Mouse (Mus musculus): Measurements from ENCODE around the gene Isca1.
"Not testable (repeated sequence)": the region's sequence is repeated elsewhere in the genome, so short reads cannot be mapped to it uniquely, and the experiment has no call there.

Isca1 gene

GRCm38 (mm10) chr13:59769296-59770163 is at the start of gene Isca1:
Isca1 (minus strand) TSS chr13:59769810.
- peak; percentile 99 for DNase-seq

GRCm38 (mm10) chr13:59817352-59817751 is 47.7 kb upstream of the Isca1 start:
- no peak for DNase-seq

- no peak for DNase-seq
Measured at GRCm38 (mm10) chr13:59814109-59814591, 44.5 kb upstream of the Isca1 start.

- no peak for DNase-seq
Measured at GRCm38 (mm10) chr13:59811581-59811980, 42.0 kb upstream of the Isca1 start.

GRCm38 (mm10) chr13:59801000-59801399 is 31.4 kb upstream of the Isca1 start:
- DNase-seq: peak in 1 of 2 experiments; percentile 26

- no peak for DNase-seq
Measured at GRCm38 (mm10) chr13:59800077-59800476, 30.5 kb upstream of the Isca1 start.

- no peak for DNase-seq
Measured at GRCm38 (mm10) chr13:59798306-59798705, 28.7 kb upstream of the Isca1 start.

- DNase-seq: no peak
Measured at GRCm38 (mm10) chr13:59796466-59796848, 26.8 kb upstream of the Isca1 start.

- no peak for DNase-seq
Measured at GRCm38 (mm10) chr13:59795807-59796465, 26.3 kb upstream of the Isca1 start.

- DNase-seq: no peak
Measured at GRCm38 (mm10) chr13:59794786-59795185, 25.2 kb upstream of the Isca1 start.

GRCm38 (mm10) chr13:59782145-59782544 is 12.5 kb upstream of the Isca1 start, which contains the start of gene Gm49354:
Gm49354 (minus strand) TSS chr13:59782245.
- DNase-seq: no peak

- not testable (repeated sequence) for DNase-seq
Measured at GRCm38 (mm10) chr13:59779744-59780264, 10.2 kb upstream of the Isca1 start.

- peak in 1 of 2 experiments; percentile 21 for DNase-seq
Measured at GRCm38 (mm10) chr13:59779213-59779612, 9.6 kb upstream of the Isca1 start.

- no peak for DNase-seq
Measured at GRCm38 (mm10) chr13:59775168-59775567, 5.6 kb upstream of the Isca1 start.

- peak; percentile 61 to 75 for DNase-seq
Measured at GRCm38 (mm10) chr13:59771257-59771656, 1.6 kb upstream of the Isca1 start.

GRCm38 (mm10) chr13:59770847-59771246 is 1.2 kb upstream of the Isca1 start:
- peak in 1 of 2 experiments; percentile 7 for DNase-seq

- peak; percentile 81 to 82 for DNase-seq
Measured at GRCm38 (mm10) chr13:59770164-59770562, 553 bp upstream of the Isca1 start.

- DNase-seq: peak; percentile 9 to 16
Measured at GRCm38 (mm10) chr13:59768531-59768930, 1.1 kb downstream of the Isca1 start.

- peak; percentile 71 to 73 for DNase-seq
Measured at GRCm38 (mm10) chr13:59766786-59767515, 2.7 kb downstream of the Isca1 start.

GRCm38 (mm10) chr13:59762791-59763190 is 6.8 kb downstream of the Isca1 start:
- DNase-seq: no peak

GRCm38 (mm10) chr13:59756906-59757305 is 12.7 kb downstream of the Isca1 start:
- DNase-seq: peak in 1 of 2 experiments; percentile 14

GRCm38 (mm10) chr13:59750310-59750709 is 19.3 kb downstream of the Isca1 start:
- DNase-seq: no peak

GRCm38 (mm10) chr13:59746711-59747110 is 22.9 kb downstream of the Isca1 start, which contains the start of gene 1700014D04Rik:
1700014D04Rik (minus strand) TSS chr13:59746752.
- peak; percentile 27 to 33 for DNase-seq
